Mouse (Mus musculus) olfactory bulb, adult 2 months (tissue): ENCODE data around the gene Grk5.

Source experiments
- CTCF ChIP-seq: fragments of 200-500 bp; IDR thresholded peaks from 2 replicates; pipeline ENCODE4 v1.5.1; 2012; ENCODE audit warnings: low read depth, mild to moderate bottlenecking, low read length, moderate library complexity; ENCODE audit not compliant: insufficient read depth
- POLR2A ChIP-seq: fragments of 200-500 bp; IDR thresholded peaks from 2 replicates; pipeline ENCODE4 v1.6.1; 2012; ENCODE audit warnings: mild to moderate bottlenecking, low read depth, low read length, moderate library complexity; ENCODE audit not compliant: insufficient read depth

DNA sequence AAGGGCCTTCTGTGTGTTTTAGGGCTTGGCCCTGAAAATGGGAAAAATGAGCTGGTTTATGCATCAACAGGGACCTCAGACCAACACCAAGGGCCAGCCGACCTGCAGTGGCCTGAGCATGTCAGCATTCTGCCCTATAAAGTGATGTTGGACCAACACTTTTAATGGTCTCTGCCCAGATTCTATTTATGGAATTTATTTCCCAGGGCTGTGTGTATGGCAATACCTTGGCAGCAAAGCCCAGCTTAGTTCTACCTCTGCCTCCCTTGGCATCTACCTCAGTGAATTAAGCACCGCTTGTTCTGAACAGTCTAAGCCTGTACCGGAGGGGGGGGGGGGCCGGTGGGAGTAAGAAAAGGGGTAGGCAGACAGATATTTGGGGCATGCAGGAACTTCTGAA, 108.2 kb downstream of the Grk5 start:
- TF ChIP-seq CTCF (no peak), POLR2A (no peak)
